Mouse (Mus musculus): ENCODE measurements around the gene Mief2. TPM values are rescaled to one million over a fixed set of nuclear protein-coding genes. Genes with fewer than 3 reads are reported as not detected.

Gene Mief2
- 10.6 and 21.4 TPM in 2 replicates for polyA plus RNA-seq (2015; fragmentation: Nextera tagmentation; extraction: Ambion mirVana)

GRCm38 (mm10) chr11:60728260-60728761 lies at the start of gene Mief2:
Gene Mief2, plus strand, starts transcription at chr11:60728398.

GRCm38 (mm10) chr11:60699524-60700075 lies 28.6 kb upstream of the Mief2 start, which contains the start of gene Llgl1:
Gene Llgl1, plus strand, starts transcription at chr11:60699723.

GRCm38 (mm10) chr11:60726601-60727391 lies 1.4 kb upstream of the Mief2 start, which contains the start of gene Flii:
Gene Flii, minus strand, starts transcription at chr11:60727263.

GRCm38 (mm10) chr11:60776829-60777740 lies 48.9 kb downstream of the Mief2 start, which contains the start of the genes Top3a and Smcr8:
Gene Top3a, minus strand, starts transcription at chr11:60777365.
Gene Smcr8, plus strand, starts transcription at chr11:60777524.

Small RNA genes within 50 kb of the gene (microRNA-seq; reads per million reads assigned to microRNA genes)
- 3.2 reads per million for gene Mir5100 (ENCODE audit: borderline replicate concordance, insufficient number of aligned reads)

Other genes with a start within 250 kb of the Mief2 start
- 25.8 and 38.5 TPM in 2 replicates for gene Alkbh5, start 192.0 kb upstream of the Mief2 start, polyA plus RNA-seq (2015; fragmentation: Nextera tagmentation; extraction: Ambion mirVana)
- gene Llgl1, start 28.7 kb upstream of the Mief2 start, polyA plus RNA-seq (2015; fragmentation: Nextera tagmentation; extraction: Ambion mirVana) = 19.4 and 21.3 TPM in 2 replicates
- 45.0 and 63.2 TPM in 2 replicates for gene Flii, start 1.1 kb upstream of the Mief2 start, polyA plus RNA-seq (2015; fragmentation: Nextera tagmentation; extraction: Ambion mirVana)
- gene Top3a, start 49.0 kb downstream of the Mief2 start, polyA plus RNA-seq (2015; fragmentation: Nextera tagmentation; extraction: Ambion mirVana) = 5.9 and 9.2 TPM in 2 replicates
- gene Smcr8, start 49.1 kb downstream of the Mief2 start, polyA plus RNA-seq (2015; fragmentation: Nextera tagmentation; extraction: Ambion mirVana) = 1.8 and 2.3 TPM in 2 replicates
- 27.4 and 79.2 TPM in 2 replicates for gene Shmt1, start 83.3 kb downstream of the Mief2 start, polyA plus RNA-seq (2015; fragmentation: Nextera tagmentation; extraction: Ambion mirVana)
- gene Dhrs7b, start 102.2 kb downstream of the Mief2 start, polyA plus RNA-seq (2015; fragmentation: Nextera tagmentation; extraction: Ambion mirVana) = 50.2 and 51.8 TPM in 2 replicates
- gene Tmem11, start 150.9 kb downstream of the Mief2 start, polyA plus RNA-seq (2015; fragmentation: Nextera tagmentation; extraction: Ambion mirVana) = 52.7 and 52.9 TPM in 2 replicates
- gene Natd1, start 186.4 kb downstream of the Mief2 start, polyA plus RNA-seq (2015; fragmentation: Nextera tagmentation; extraction: Ambion mirVana) = 11.1 and 12.3 TPM in 2 replicates
- gene Map2k3, start 203.6 kb downstream of the Mief2 start, polyA plus RNA-seq (2015; fragmentation: Nextera tagmentation; extraction: Ambion mirVana) = 47.7 and 99.6 TPM in 2 replicates